Mouse (Mus musculus): ENCODE measurements around the gene Ccdc15. TPM values are rescaled to one million over a fixed set of nuclear protein-coding genes. Genes with fewer than 3 reads are reported as not detected.

The Ccdc15 gene
- 2.3 and 2.4 TPM in 2 replicates for polyA plus RNA-seq (2015; fragmentation: Nextera tagmentation; extraction: Ambion mirVana)

GRCm38 (mm10) chr9:37347988-37348642 is at the start of gene Ccdc15:
Ccdc15 (minus strand) TSS chr9:37348432.

GRCm38 (mm10) chr9:37367301-37368080 is 19.3 kb upstream of the Ccdc15 start, which contains the start of gene Hepacam:
Hepacam (plus strand) TSS chr9:37367351.

GRCm38 (mm10) chr9:37255149-37255888 is 92.9 kb downstream of the Ccdc15 start, which contains the start of gene Slc37a2:
Slc37a2 (minus strand) TSS chr9:37255738.

Other genes starting within 250 kb of the Ccdc15 start
- gene Pknox2, start 201.0 kb downstream of the Ccdc15 start, polyA plus RNA-seq (2015; fragmentation: Nextera tagmentation; extraction: Ambion mirVana): 10.3 and 10.6 TPM in 2 replicates
- gene Tmem218, start 140.2 kb downstream of the Ccdc15 start, polyA plus RNA-seq (2015; fragmentation: Nextera tagmentation; extraction: Ambion mirVana): 4.5 and 5.6 TPM in 2 replicates
- gene Slc37a2, start 92.7 kb downstream of the Ccdc15 start, polyA plus RNA-seq (2015; fragmentation: Nextera tagmentation; extraction: Ambion mirVana): 2.4 and 3.4 TPM in 2 replicates
- 0.09 and 0.10 TPM in 2 replicates for gene Hepacam, start 18.9 kb upstream of the Ccdc15 start, polyA plus RNA-seq (2015; fragmentation: Nextera tagmentation; extraction: Ambion mirVana)
- 14.9 and 16.8 TPM in 2 replicates for gene Robo4, start 53.5 kb upstream of the Ccdc15 start, polyA plus RNA-seq (2015; fragmentation: Nextera tagmentation; extraction: Ambion mirVana)
- not detected in 2 replicates for gene Robo3, start 84.8 kb upstream of the Ccdc15 start, polyA plus RNA-seq (2015; fragmentation: Nextera tagmentation; extraction: Ambion mirVana)
- gene Msantd2, start 140.9 kb upstream of the Ccdc15 start, polyA plus RNA-seq (2015; fragmentation: Nextera tagmentation; extraction: Ambion mirVana): 6.5 and 7.9 TPM in 2 replicates
- 51.3 and 58.9 TPM in 2 replicates for gene Esam, start 179.6 kb upstream of the Ccdc15 start, polyA plus RNA-seq (2015; fragmentation: Nextera tagmentation; extraction: Ambion mirVana)
- gene Vsig2, start 190.8 kb upstream of the Ccdc15 start, polyA plus RNA-seq (2015; fragmentation: Nextera tagmentation; extraction: Ambion mirVana): 1.3 and 2.1 TPM in 2 replicates
- gene Nrgn, start 204.5 kb upstream of the Ccdc15 start, polyA plus RNA-seq (2015; fragmentation: Nextera tagmentation; extraction: Ambion mirVana): 1.1 and 1.5 TPM in 2 replicates
- 4.0 and 5.3 TPM in 2 replicates for gene Siae, start 207.3 kb upstream of the Ccdc15 start, polyA plus RNA-seq (2015; fragmentation: Nextera tagmentation; extraction: Ambion mirVana)